Mouse (Mus musculus): ENCODE data around the gene Col2a1. TPM values are rescaled to one million over a fixed set of nuclear protein-coding genes. Genes with fewer than 3 reads are reported as not detected.

The Col2a1 gene
- total RNA-seq, 4 experiments from 2014 or later, result 0.28 TPM; not detected in 3

Other genes with a start within 250 kb of the Col2a1 start
- gene Rapgef3, start 236.7 kb downstream of the Col2a1 start, total RNA-seq (2022), result 10 to 100 TPM; 12.2 to 39.5 (median 25.7) TPM
- gene Slc48a1, start 226.2 kb downstream of the Col2a1 start, total RNA-seq (2022), result 100 to 1,000 TPM; 120 to 216 (median 160) TPM
- 100 to 1,000 TPM in 2 of 4 experiments, 10 to 100 TPM in 2; 86.1 to 106 (median 96.2) TPM for gene Hdac7, start 160.2 kb downstream of the Col2a1 start, total RNA-seq (2022)
- 10 to 100 TPM in 2 of 4 experiments, 1 to 10 TPM in 2; 5.2 to 26.1 (median 16.0) TPM for gene Vdr, start 94.1 kb downstream of the Col2a1 start, total RNA-seq (2022)
- gene Tmem106c, start 40.5 kb downstream of the Col2a1 start, total RNA-seq (2022), result 10 to 100 TPM; 69.3 to 87.1 (median 77.0) TPM
- gene Pfkm, start 87.9 kb upstream of the Col2a1 start, total RNA-seq (2022), result 100 to 1,000 TPM in 2 of 4 experiments, 10 to 100 TPM in 2; 73.8 to 119 (median 95.8) TPM
- gene Senp1, start 89.0 kb upstream of the Col2a1 start, total RNA-seq (2022), result 10 to 100 TPM; 17.8 to 24.9 (median 20.1) TPM
- 10 to 100 TPM; 39.6 to 49.2 (median 43.8) TPM for gene Asb8, start 160.9 kb upstream of the Col2a1 start, total RNA-seq (2022)
- 1 to 10 TPM in 2 of 4 experiments, under 1 TPM in 2; 0.59 to 1.3 (median 1.0) TPM for gene Ccdc184, start 162.5 kb upstream of the Col2a1 start, total RNA-seq (2022)
- not detected for gene Olfr288, start 190.8 kb upstream of the Col2a1 start, total RNA-seq (2022)
- gene Gm44579, start 216.3 kb upstream of the Col2a1 start, total RNA-seq (2022), result not detected
- gene Olfr287, start 216.4 kb upstream of the Col2a1 start, total RNA-seq (2022), result under 1 TPM in 1 of 4 experiments, not detected in 3; 0.38 TPM
- not detected for gene Olfr286, start 229.8 kb upstream of the Col2a1 start, total RNA-seq (2022)